Mouse (Mus musculus): ENCODE results near the gene Mad1l1.
"Not testable (repeated sequence)": the region's sequence is repeated elsewhere in the genome, so short reads cannot be mapped to it uniquely, and the experiment has no call there.

Mad1l1 gene

DNA sequence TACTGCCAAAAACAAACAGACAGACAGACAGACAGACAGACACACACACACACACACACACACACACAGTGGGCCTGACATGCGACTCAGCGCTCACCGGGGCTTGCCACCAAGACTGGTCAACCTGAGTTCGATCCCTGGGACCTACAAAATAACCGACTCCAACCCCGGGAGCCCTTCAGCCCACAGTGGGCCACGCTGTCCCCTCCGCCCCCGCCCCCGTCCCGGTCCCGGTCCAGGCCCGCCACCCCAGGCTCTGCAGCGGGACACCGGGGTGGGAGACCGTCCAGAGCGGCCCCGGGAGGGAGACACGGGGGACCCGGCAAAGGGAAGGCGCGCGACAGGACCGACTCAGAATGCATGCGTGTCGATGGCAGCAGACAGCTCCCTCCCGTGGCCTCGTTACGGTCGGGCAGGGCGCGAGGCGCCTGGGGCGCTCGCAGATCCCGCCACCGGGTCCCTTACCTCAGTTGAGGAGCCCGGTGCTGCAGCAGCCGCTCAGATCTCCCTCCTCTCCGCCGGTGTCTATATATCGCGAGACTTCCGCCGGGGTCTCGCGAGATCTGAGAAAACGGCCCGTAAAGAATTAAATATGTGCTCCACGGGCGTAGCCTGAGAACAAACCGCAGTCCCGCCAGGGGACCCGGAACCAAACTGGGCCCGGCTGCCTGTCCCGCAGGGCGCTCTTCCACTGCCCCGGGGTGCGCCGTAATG lies at the start of gene Mad1l1, which contains the start of gene Nudt1:
Gene Mad1l1 (minus strand): TSS at position 511 of the 714 bp plus-strand sequence.
Gene Nudt1 (plus strand): TSS at position 615 of the 714 bp plus-strand sequence.
- peak; percentile 94 for DNase-seq (ENCODE audit: low spot score)

- peak; percentile 78 for DNase-seq (ENCODE audit: low spot score)
Measured at GRCm38 (mm10) chr5:140370446-140371254, 49.3 kb upstream of the Mad1l1 start.

GRCm38 (mm10) chr5:140369466-140369865 lies 48.1 kb upstream of the Mad1l1 start:
- DNase-seq (ENCODE audit: low spot score), result peak; percentile 52

GRCm38 (mm10) chr5:140368926-140369325 lies 47.6 kb upstream of the Mad1l1 start:
- DNase-seq (ENCODE audit: low spot score), result no peak

DNA sequence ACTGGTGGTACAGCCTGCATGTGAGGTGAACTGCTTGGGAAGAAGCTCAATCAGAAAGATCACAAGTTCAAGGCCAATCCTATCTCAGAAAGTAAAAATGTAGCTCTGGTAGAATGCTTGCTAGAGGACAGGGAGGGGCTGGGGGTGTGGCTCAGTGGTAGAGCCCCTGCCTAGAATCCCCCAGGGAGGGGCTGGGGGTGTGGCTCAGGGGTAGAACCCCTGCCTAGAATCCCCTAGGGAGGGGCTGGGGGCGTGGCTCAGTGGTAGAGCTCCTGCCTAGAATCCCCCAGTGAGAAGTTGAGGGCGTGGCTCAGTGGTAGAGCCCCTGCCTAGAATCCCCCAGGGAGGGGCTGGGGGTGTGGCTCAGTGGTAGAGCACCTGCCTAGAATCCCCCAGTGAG lies 46.8 kb upstream of the Mad1l1 start:
- DNase-seq (ENCODE audit: low spot score), result not testable (repeated sequence)

- DNase-seq (ENCODE audit: low spot score), result peak; percentile 85
Measured at GRCm38 (mm10) chr5:140364415-140364814, 43.1 kb upstream of the Mad1l1 start.

GRCm38 (mm10) chr5:140359930-140360674 lies 38.8 kb upstream of the Mad1l1 start:
- peak; percentile 85 for DNase-seq (ENCODE audit: low spot score)

GRCm38 (mm10) chr5:140357466-140357865 lies 36.1 kb upstream of the Mad1l1 start:
- no peak for DNase-seq (ENCODE audit: low spot score)

GRCm38 (mm10) chr5:140355934-140356333 lies 34.6 kb upstream of the Mad1l1 start:
- no peak for DNase-seq (ENCODE audit: low spot score)

GRCm38 (mm10) chr5:140352352-140352751 lies 31.0 kb upstream of the Mad1l1 start:
- no peak for DNase-seq (ENCODE audit: low spot score)

- DNase-seq (ENCODE audit: low spot score), result peak; percentile 79
Measured at GRCm38 (mm10) chr5:140350731-140351497, 29.6 kb upstream of the Mad1l1 start.

- no peak for DNase-seq (ENCODE audit: low spot score)
Measured at GRCm38 (mm10) chr5:140349882-140350281, 28.5 kb upstream of the Mad1l1 start.

DNA sequence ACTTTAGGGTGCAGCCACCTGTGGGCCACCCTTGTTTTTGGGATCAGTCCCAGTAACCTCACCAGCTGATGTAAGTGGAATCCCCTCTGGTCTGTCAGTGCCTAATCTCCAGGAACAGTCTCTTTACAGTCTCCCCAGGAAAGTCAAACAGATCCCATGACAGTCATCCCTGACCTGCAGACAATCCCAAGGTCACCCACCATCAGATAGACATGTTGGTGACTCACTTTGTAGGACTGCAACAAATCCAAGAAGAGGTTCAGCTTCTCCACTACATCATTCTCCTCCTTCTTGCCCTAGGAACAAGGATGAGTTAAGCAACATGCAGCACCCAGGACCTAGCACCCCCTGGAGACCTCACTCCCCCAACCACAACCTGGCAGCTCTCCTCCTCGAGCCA lies 24.7 kb upstream of the Mad1l1 start:
- DNase-seq (ENCODE audit: low spot score), result no peak

- no peak for DNase-seq (ENCODE audit: low spot score)
Measured at GRCm38 (mm10) chr5:140345244-140345643, 23.9 kb upstream of the Mad1l1 start.

DNA sequence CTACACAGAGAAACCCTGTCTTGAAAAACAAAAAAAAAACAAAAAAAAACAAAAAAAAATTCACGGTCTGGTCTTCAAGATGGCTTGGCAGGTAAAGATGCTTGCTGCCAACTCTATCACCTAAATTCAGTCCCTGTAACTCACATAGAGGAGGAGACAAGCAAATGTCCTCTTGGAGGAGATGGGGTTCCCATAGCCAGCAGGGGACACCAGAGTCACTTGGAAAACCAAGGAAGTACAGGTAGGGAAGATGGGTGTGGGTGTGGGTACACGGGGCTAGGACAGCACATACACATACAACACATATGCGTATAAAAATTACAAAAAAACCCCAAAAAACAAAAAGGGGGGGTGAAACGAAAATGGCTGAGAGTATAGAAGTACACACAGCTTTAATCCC lies 21.5 kb upstream of the Mad1l1 start:
- DNase-seq (ENCODE audit: low spot score), result no peak

- DNase-seq (ENCODE audit: low spot score), result no peak
Measured at GRCm38 (mm10) chr5:140339836-140340235, 18.5 kb upstream of the Mad1l1 start.

DNA sequence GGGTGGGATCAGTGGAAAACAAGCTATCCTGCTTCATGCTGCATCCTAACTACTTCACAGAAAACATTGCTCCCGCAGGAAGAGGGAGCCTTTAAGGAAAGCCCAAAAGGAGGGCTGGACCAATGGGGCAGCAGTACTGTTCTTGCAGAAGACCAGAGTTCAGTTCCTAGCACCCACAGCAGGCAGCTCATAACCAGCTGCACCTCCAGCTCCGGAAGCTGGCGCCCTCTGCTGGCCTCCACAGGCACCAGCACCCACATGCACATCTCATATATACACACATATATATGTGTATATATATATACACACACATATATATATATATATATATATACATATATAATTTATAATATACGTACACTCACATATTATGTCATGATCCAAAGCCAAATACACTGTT lies 17.4 kb upstream of the Mad1l1 start:
- no peak for DNase-seq (ENCODE audit: low spot score)

- DNase-seq (ENCODE audit: low spot score), result no peak
Measured at GRCm38 (mm10) chr5:140336680-140337079, 15.3 kb upstream of the Mad1l1 start.

DNA sequence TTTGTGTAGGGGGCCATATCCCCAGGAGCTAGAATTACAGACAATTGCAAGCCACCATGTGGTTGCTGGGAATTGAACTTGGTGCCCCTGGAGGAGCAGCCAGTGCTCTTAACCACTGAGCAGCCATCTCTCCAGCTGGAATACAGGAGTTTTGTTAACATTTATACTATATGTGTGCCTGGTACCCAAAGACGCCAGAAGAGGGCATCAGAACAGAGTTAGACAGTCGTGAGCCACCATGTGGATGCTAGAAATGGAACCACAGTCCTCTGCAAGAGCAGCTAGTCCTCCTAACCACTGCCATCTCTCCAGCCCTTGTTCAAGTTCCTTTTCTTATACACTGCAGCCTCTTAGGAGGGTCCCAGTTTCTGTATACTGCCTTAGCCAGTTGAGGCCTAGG lies 12.3 kb upstream of the Mad1l1 start:
- DNase-seq (ENCODE audit: low spot score), result no peak

- DNase-seq (ENCODE audit: low spot score), result no peak
Measured at GRCm38 (mm10) chr5:140332519-140332918, 11.2 kb upstream of the Mad1l1 start.

DNA sequence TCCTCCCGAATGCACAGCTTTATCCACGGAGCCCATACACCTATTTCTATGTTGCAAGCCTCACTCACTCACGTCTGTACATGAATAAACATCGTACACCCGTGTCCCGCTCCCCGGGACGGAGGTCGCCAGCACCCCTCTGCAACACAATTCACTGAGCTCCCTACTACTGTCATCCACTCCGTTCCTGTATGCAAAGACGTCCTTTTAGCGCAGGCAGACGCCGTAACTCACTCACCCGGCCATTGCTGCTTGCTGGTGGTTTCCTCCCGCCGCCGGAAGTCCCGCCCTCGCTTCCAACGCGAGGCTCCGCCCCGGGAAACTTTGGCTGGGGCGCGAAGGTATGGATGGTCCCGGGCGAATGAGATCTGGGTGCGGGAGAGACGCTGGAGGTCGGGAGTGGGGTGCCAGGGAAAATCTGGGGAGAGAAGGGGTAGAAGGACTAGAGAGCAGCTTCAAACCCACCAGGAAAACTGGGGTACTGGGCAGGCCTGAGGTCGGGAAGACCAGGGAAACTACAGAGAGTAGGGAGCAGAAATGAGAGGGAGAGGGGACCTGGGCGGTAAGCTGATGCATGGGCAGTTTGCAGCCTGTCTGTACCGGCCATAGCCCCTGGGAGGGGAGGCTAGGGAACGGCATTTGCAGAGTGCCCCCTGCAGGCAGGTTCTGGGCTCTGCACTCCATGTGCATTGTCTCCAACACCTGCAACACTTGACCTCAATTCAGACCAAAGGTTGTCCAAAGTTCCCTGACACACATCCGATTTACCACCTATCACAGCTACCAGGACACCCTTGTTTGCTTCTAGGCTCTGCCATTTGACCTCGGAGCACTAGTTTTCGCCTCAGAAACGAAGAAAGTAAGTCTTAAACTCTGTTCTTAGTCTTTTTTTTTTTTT lies 10.5 kb upstream of the Mad1l1 start, which contains the start of gene Mrm2:
Gene Mrm2 (minus strand): TSS at position 284 of the 898 bp plus-strand sequence.
- peak; percentile 88 for DNase-seq (ENCODE audit: low spot score)
